Mouse (Mus musculus) thymus, postnatal 4 days (tissue): ENCODE results near the gene Zfp579.

Experiments
- DNase-seq: peaks from one replicate; pipeline ENCODE4 v3.0.0; 2021

The Zfp579 gene

DNA sequence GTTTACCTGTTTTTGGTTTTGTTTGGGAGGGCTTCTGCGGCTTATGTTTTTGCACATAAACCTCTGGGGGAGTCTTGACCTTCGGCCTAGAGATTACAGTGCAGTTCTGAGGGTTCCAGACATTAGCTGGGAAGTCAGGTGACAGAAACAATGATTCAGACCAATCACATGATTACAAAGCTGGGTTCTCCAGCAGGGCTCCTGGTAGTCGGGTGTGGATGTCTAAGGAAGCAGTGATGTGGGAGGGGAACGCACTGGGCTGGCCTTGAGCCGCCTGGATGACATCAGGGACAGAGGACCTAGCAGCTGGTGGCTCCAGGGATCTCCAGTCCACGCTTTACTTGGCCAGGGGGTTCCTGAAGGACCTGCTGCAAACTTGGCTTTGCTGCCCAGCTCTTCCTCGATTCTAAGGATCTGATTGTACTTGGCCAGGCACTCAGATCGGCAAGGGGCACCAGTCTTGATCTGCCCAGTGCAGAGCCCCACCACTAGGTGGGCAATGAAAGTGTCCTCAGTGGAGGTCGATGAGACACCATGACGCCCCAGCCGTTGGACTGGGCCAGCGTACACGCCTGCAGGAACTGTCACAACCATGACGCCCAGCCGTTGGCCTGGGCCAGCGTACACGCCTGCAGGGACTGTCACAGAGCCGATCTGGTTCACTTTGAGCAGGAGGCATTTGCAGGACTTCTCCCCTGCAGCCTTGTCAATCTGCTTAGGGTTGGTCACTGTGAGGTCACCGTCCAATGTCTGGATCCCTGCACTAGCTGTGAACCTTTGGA, 45.2 kb downstream of the Zfp579 start:
- DNase-seq: no peak

DNA sequence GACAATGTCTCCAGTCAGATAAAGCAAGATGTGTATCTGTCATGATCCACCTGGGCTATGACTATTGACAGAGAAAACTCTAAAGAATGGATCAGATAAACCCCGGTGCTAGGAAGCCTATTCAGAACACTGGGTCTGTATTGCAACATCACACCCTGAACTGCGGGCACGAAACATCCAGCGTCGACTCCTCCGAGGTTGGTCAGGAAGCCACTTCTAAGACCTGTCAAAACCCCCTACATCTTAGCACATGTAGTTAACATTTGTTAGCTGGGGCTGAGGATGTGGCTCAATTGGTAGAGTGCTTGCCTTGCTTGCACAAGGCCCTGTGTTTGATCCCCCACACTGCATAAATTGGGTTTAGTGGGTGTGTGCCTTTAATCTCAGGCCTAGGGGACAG, 47.6 kb downstream of the Zfp579 start:
- DNase-seq: no peak

DNA sequence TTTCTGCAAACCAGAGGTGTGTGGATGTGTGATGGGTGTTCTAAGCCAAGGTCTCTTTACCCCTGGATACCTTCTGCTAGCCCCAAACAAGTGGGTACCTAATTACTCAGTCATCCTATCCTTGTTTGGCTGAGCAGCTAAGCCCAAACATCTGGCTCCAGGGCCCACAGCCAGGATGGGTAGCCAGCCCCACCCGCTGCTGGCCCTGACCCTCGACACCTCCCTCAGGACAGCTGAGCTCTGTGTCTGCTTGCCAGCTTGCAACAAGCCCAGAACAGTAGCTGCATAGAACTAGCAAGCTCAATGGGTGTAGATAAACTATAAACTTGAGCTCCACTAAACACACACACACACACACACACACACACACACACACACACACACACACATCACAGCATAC, 48.1 kb downstream of the Zfp579 start:
- no peak for DNase-seq

DNA sequence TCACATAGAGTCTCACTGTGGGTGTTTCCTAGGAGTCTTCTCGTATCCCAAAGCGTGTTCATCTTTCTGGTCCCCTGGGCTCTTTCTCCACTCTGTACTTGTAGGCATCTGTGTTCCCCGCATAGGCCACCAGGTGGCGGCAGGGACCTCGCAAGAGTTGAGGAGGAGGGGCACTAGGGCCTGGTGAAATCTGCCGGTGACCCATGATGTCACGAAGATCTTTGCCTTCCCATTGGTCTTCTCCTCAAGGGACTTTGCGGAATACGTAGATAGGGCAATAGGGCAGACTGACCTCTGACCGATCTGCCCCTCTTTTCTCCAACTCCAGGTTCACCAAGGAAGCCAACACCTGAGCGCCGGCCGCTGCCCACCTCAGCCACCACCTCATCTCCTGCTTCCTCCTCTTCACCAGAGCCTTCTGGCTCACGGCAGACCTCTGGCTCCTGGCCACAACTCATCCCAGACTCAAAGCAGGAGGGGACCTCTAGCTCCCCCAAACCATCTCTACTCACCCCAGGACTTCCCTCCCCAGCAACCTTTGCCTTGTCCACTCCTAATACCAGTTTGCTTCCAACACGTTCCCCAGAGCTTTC, 52.6 kb downstream of the Zfp579 start:
- peak; percentile 94 for DNase-seq

DNA sequence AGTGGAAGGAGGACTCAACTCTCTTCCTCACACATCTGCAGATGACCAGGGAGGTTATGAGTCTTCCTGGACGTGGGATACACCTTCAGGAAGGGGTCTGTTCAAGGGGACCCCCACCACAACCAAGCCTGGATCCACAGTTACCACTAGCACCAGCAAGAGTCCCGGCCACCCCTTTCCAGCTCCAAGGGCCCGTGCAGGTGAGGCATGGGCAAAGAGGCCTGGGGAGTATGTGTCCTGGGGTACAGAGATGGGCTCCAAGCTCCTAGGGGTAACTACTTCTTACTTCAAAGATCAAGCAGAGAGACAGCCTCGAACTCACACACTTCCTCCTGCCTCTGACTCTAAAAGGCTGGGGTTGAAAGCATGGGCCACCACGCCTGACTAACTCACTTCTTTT, 53.3 kb downstream of the Zfp579 start:
- no peak for DNase-seq

DNA sequence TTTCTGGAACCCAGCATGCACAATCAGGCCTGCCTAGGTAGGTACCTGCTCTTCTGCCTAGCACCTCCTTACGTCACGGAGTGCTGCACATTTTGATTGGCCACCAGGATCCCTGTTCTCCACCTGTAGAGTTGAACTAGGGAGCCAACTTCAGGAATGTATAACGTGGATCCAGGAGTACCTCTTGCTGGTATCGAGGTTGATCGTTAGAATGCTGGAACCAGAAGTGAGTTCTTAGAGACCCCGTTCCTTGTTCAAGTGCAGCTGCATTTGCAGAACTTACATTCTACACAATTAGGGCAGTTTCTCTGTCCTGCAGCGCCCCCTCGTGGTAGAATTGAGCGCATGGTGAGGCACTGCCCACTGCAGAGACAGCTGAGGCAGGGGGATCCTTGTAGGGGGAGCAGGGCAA, 55.9 kb downstream of the Zfp579 start:
- peak; percentile 92 for DNase-seq

DNA sequence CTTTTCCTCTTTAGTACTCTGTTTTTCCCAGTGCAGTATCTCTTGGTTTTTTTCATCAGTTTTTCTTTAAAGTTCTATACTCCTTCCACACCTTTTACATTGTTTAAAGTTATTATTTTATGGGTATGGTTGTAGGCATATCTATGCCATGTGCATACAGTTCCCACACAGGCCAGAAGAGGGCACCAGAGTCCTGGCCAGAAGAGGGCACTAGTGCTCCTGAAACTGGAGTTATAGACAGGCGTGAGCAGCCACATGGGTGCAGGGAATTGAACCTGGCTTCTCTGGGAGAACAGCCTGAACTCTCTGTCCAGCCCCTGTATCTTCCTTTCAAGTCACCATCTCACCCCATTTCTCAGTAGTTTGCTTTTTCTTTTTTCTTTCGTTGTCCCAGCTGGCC, 57.5 kb downstream of the Zfp579 start:
- DNase-seq: peak; percentile 91

DNA sequence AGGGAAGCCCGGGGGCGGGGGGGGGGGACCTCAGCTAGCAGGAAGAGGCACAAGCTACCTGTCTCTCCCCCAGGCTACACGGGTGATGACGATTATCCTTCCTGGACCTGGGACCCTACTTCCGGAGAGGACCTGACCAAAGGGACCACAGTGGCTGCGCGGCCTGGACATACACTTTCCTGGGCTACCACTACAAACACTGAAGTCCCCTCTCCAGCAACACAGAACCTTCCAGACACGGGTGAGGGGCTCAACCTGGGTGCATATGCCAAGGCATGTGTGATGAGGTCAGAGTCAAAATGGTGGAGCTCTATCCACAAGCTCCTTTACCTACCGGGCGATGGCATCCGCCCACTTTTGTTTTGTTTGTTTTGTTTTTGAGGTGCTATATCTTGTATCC, 58.6 kb downstream of the Zfp579 start:
- no peak for DNase-seq

DNA sequence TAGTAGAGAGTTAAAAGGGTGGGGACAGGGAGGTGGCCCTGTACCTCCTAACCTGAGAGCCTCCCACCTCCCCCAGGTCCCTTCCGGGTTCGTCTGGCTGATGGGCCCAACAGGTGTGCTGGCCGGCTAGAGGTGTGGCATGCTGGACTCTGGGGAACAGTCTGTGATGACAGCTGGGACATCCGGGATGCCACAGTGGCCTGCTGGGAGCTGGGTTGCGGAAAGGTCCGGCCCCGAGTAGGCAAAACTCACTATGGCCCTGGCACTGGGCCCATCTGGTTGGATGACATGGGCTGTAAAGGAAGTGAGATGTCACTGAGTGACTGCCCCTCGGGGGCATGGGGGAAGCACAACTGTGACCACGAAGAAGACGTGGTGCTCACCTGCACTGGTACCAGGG, 59.1 kb downstream of the Zfp579 start:
- no peak for DNase-seq

DNA sequence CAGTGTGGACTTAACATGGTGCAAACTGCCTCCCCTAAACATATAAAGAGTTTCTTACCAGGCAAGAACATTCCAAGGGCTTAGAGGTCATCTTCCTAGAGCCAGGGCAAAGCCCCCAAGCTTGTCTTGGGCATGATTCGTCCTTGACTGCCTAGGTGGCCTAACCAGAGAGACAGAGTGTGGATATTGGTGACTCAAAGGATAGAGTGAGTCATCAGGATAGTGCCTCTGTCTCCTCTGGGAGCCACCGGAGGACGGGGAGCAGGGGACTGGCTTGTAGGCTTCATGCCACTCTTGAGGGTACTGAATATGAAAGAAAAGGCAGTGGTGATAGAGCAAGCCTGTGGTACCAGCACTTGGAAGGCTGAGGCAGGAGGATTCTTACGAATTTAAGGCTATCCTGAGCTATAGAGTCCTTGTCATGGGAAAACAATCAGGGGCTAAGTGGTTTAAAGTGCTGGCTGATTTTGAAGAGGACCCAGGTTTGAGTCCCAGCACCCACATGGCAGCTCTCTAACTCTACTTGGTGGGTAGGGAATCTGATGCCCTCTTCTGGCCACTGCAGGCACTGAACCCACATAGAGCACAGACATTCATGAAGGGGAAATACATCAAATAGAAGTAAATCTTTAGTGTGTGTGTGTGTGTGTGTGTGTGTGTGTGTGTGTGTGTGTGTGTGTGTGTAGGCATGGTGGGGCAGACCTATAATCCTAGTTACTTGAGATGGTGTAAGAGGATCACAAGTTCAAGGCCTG, 61.6 kb downstream of the Zfp579 start:
- no peak for DNase-seq
